Mouse (Mus musculus) cortical plate, adult 2 months (tissue): ENCODE results near the gene Cwh43.
A peak's percentile ranks its signal among the peaks of the same experiment; 100 is the strongest.

ENCODE experiments used
- CTCF ChIP-seq: fragments of 200-500 bp; IDR thresholded peaks from 2 replicates; pipeline ENCODE4 v1.5.1; 2011; ENCODE audit warnings: mild to moderate bottlenecking, control low read depth, low read length; ENCODE audit not compliant: insufficient read depth; ENCODE audit errors: extremely low read depth
- POLR2A ChIP-seq: fragments of 200-500 bp; IDR thresholded peaks from 2 replicates; pipeline ENCODE4 v1.6.1; 2011; ENCODE audit warnings: mild to moderate bottlenecking, low read length, control low read depth; ENCODE audit not compliant: insufficient read depth; ENCODE audit errors: extremely low read depth

GRCm38 (mm10) chr5:73405981-73406722 is at the start of gene Cwh43:
- TF ChIP-seq CTCF (no peak), POLR2A (peak; percentile 39; the same call in 1 of the 2 replicates)
